ENCODE assay signal across 8 mouse cellular contexts in genomic region chr3:34020382-34021258, GRCm38 (mm10). TPM values are rescaled to one million over a fixed set of nuclear protein-coding genes. Genes with fewer than 3 reads are reported as not detected.
DNase-seq lines count a peak whose midpoint lies in the region; ATAC-seq and TF ChIP-seq lines count a peak whose summit lies in the region.

No protein-coding gene starts in this region.

- no peak for TF ChIP-seq CTCF in heart, adult 2 months (IDR thresholded peaks at IDR 0.05)
- TF ChIP-seq CTCF in bone marrow, adult 2 months (IDR thresholded peaks at IDR 0.05; ENCODE audit: control insufficient read depth, insufficient read depth, low read length), result no peak

- peak overlapping the region; percentile 96 for H3K27ac ChIP-seq in heart, adult 2 months
- H3K27ac ChIP-seq in bone marrow, adult 2 months (ENCODE audit: control insufficient read depth, insufficient read depth, low read depth, low read length, poor library complexity), result peak overlapping the region; percentile 88; the same call in 1 of the 2 replicates

- intact Hi-C loops in heart, adult 2 months (cut with DNase I), result loop anchor here (2.0 to 5.0 kb wide), 2 partner anchors 20 to 33 kb away; no protein-coding TSS in a partner anchor

- peak overlapping the region; percentile 78 for H3K4me2 ChIP-seq in myocyte (ENCODE audit: low read depth)

- H3K79me2 ChIP-seq in heart, adult 2 months (replicated peaks; ENCODE audit: control insufficient read depth, insufficient read depth, low read length), result peaks cover 6% of the 10 kb centered on the region; the same call in 1 of the 2 replicates
- peaks cover 51% of the 10 kb centered on the region for H3K79me2 ChIP-seq in myocyte (ENCODE audit: control insufficient read depth, insufficient read depth)

- peaks cover 17% of the 10 kb centered on the region for H3K36me3 ChIP-seq in heart, adult 2 months (ENCODE audit: control insufficient read depth, insufficient read depth, low read length)
- no peaks in the 10 kb centered on the region for H3K36me3 ChIP-seq in myocyte (ENCODE audit: control insufficient read depth, insufficient read depth)

- TF ChIP-seq EP300 in heart, adult 2 months (IDR thresholded peaks at IDR 0.05; ENCODE audit: insufficient read depth, low read depth, low read length), result no peak

- WGBS in heart, adult 2 months, result under 1% methylated on average over 60 of the region's 70 CpGs
- WGBS in bone marrow, adult 2 months, result under 1% methylated on average over 69 of the region's 70 CpGs

- TF ChIP-seq POLR2A in heart, adult 2 months (IDR thresholded peaks at IDR 0.05; ENCODE audit: insufficient read depth, low read depth, low read length), result no peak
- TF ChIP-seq POLR2A in bone marrow, adult 2 months (IDR thresholded peaks at IDR 0.05; ENCODE audit: borderline replicate concordance, control insufficient read depth, low read depth, low read length), result no peak
- TF ChIP-seq POLR2A in myocyte (IDR thresholded peaks at IDR 0.05; ENCODE audit: insufficient read length, low read depth), result no peak

- H3K4me1 ChIP-seq in heart, adult 2 months (ENCODE audit: control insufficient read depth, insufficient read depth, low read length), result peaks cover 5% of the 10 kb centered on the region
- H3K4me1 ChIP-seq in bone marrow, adult 2 months (ENCODE audit: control insufficient read depth, insufficient read depth, low read length), result no peaks in the 10 kb centered on the region

- H3K4me3 ChIP-seq in heart, adult 2 months, result peak overlapping the region; percentile 99
- peak overlapping the region; percentile 83 for H3K4me3 ChIP-seq in bone marrow, adult 2 months (replicated peaks; ENCODE audit: control insufficient read depth, low read depth, low read length)
- H3K4me3 ChIP-seq in myocyte, result peak overlapping the region; percentile 49

- peak; percentile 10 to 28 for DNase-seq in heart, adult 2 months
- no peak for DNase-seq in heart, adult 8-10 months (ENCODE audit: low spot score)
- DNase-seq in A20 (ENCODE audit: low read depth, low spot score), result peak; percentile 31
- peak; percentile 23 to 65 for DNase-seq in kidney, postnatal 25 days
- DNase-seq in natural killer cell, adult 2 months (ENCODE audit: low spot score in 2 of 2), result no peak

- no peaks in the 10 kb centered on the region for H3K27me3 ChIP-seq in heart, adult 2 months (ENCODE audit: control insufficient read depth, insufficient read depth, low read length)
- no peaks in the 10 kb centered on the region for H3K27me3 ChIP-seq in myocyte (ENCODE audit: control insufficient read depth, insufficient read depth, insufficient read length)

- ATAC-seq in granulocyte monocyte progenitor cell, adult 5-6 weeks (replicated peaks; ENCODE audit: poor library complexity, severe bottlenecking), result peak; percentile 2; the same call in 1 of the 2 replicates

- H3K9ac ChIP-seq in heart, adult 2 months (ENCODE audit: low read depth, low read length), result peak overlapping the region; percentile 100

- H3ac ChIP-seq in myocyte (ENCODE audit: control insufficient read depth, insufficient read length), result peak overlapping the region; percentile 100

TF ChIP-seq in myocyte, 11 proteins besides CTCF, POLR2A, EP300 and RAD21:
- TF ChIP-seq USF1 (IDR thresholded peaks at IDR 0.05; ENCODE audit: low read depth), result no peak
- peak in 1 of 3 experiments; percentile 30 for TF ChIP-seq MYOG (IDR thresholded peaks at IDR 0.05; ENCODE audit: control insufficient read depth in 1 of 3, insufficient read depth in 1 of 3, insufficient read length in 2 of 3, low read depth in 2 of 3)
- no peak for TF ChIP-seq TCF3 (IDR thresholded peaks at IDR 0.05; ENCODE audit: insufficient read length, low read depth)
- TF ChIP-seq MAX (IDR thresholded peaks at IDR 0.05; ENCODE audit: low read depth), result no peak
- TF ChIP-seq TCF12 (IDR thresholded peaks at IDR 0.05; ENCODE audit: insufficient read depth, poor library complexity, severe bottlenecking), result no peak
- TF ChIP-seq MYOD1 (IDR thresholded peaks at IDR 0.05; ENCODE audit: control insufficient read depth in 1 of 3, insufficient read length in 2 of 3, low read depth in 2 of 3), result peak; percentile 71 to 94 (median 73)
- no peak for TF ChIP-seq POLR2AphosphoS2 (IDR thresholded peaks at IDR 0.05; ENCODE audit: insufficient read length, low read depth)
- TF ChIP-seq REST (IDR thresholded peaks at IDR 0.05; ENCODE audit: insufficient read depth, insufficient read length), result no peak

RNA-seq across cellular contexts. Expression of gene Fxr1, which starts 0.9 kb away (rescaled TPM):
- total RNA-seq in heart, adult 2 months (2021), result 100 to 1,000 TPM; 177 to 197 TPM
- polyA plus RNA-seq in heart, adult 2 months (2012; rRNA removed), result 32.2 and 73.2 TPM in 2 replicates
- 100 to 1,000 TPM; 186 to 210 (median 200) TPM for total RNA-seq in heart, adult 8-10 months (2022)
- polyA plus RNA-seq in bone marrow, adult 2 months (2011; ENCODE audit: insufficient read depth, insufficient read length, low replicate concordance, missing spikeins), result 39.8 and 65.6 TPM in 2 replicates
- total RNA-seq in granulocyte monocyte progenitor cell, adult 5-6 weeks (2014; fragmentation: Nextera tagmentation), result 82.8 and 85.8 TPM in 2 replicates
- 183 and 220 TPM in 2 replicates for total RNA-seq in granulocyte monocyte progenitor cell, adult 5-6 weeks (2017)
- polyA plus RNA-seq in myocyte (2012; fragmentation: generic; extraction: Trizol), result 63.2 TPM

Comparison
In these comparisons a context has a peak if more than half of its experiments do, and no peak if none do; other contexts are left out.
1. DNase-seq: peak in heart, adult 2 months (2 of 2), A20 (single experiment) and kidney, postnatal 25 days (2 of 2); none in heart, adult 8-10 months (single experiment) and natural killer cell, adult 2 months (0 of 2).
2. H3K4me3 ChIP-seq: peak in every context shown above with its lines; median percentile 99 in heart, adult 2 months; 83 in bone marrow, adult 2 months; 49 in myocyte.